Mouse (Mus musculus) spleen, adult 2 months (tissue): ENCODE measurements at regions not wholly inside any gene's neighbourhood (a gene's known extent, or its start where the extent isn't known, plus 50 kb on each side); places are given as distances from the start of the nearest gene placed in this dataset.

ENCODE experiments used
- DNase-seq, 2 experiments: peaks; one replicate each; pipeline versions ENCODE4 v3.0.0 to v3.0.0-alpha.2; 2012 to 2021; ENCODE audit warnings: low spot score in 2 of 2, low read depth in 1 of 2
- H3K27ac ChIP-seq: fragments of 200-500 bp; 2 replicates; pipeline ENCODE4 v1.5.1; 2012; ENCODE audit warnings: low read length, inconsistent platforms; ENCODE audit not compliant: insufficient read depth
- H3K27me3 ChIP-seq: fragments of 200-500 bp; 2 replicates; pipeline ENCODE4 v1.6.1; 2012; ENCODE audit warnings: mild to moderate bottlenecking, moderate library complexity, low read length, inconsistent platforms; ENCODE audit not compliant: control insufficient read depth, insufficient read depth
- H3K36me3 ChIP-seq: fragments of 200-500 bp; 2 replicates; pipeline ENCODE4 v1.6.1; 2012; ENCODE audit warnings: mild to moderate bottlenecking, low read length, inconsistent platforms; ENCODE audit not compliant: control insufficient read depth, insufficient read depth
- H3K4me1 ChIP-seq: fragments of 200-500 bp; 2 replicates; pipeline ENCODE4 v1.6.1; 2011; ENCODE audit warnings: inconsistent platforms; ENCODE audit not compliant: control insufficient read depth, insufficient read depth, insufficient read length
- H3K4me3 ChIP-seq: fragments of 200-500 bp; 2 replicates; pipeline ENCODE4 v1.5.1; 2011; ENCODE audit warnings: mild to moderate bottlenecking, inconsistent platforms; ENCODE audit not compliant: insufficient read depth, insufficient read length; ENCODE audit errors: extremely low read depth
- CTCF ChIP-seq: fragments of 200-500 bp; IDR thresholded peaks from 2 replicates; pipeline ENCODE4 v1.5.1; 2011; ENCODE audit warnings: mild to moderate bottlenecking, inconsistent platforms; ENCODE audit not compliant: insufficient read depth, insufficient read length, insufficient replicate concordance; ENCODE audit errors: extremely low read depth
- POLR2A ChIP-seq: fragments of 200-500 bp; IDR thresholded peaks from 2 replicates; pipeline ENCODE4 v1.6.1; 2011; ENCODE audit warnings: low read depth, low read length, inconsistent platforms
- WGBS: fragments of 180-500 bp; shearing (Covaris S2); methylation state at CpG from one replicate; pipeline ENCODE4 v1.1.7; 2018; 5-methylcytosine and 5-hydroxymethylcytosine counted together

GRCm38 (mm10) chr2:174868743-174869369, 108.4 kb downstream of the Edn3 start:
- 71% methylated on average over 8 of the region's 8 CpGs for WGBS
- TF ChIP-seq POLR2A (no peak), CTCF (no peak)
- H3K36me3 ChIP-seq: no peaks in the 10 kb centered on the region
- H3K4me1 ChIP-seq: peaks cover 18% of the 10 kb centered on the region
- no peaks in the 10 kb centered on the region for H3K27me3 ChIP-seq
- no peak for DNase-seq
- no peak overlapping the region for H3K4me3 ChIP-seq
- H3K27ac ChIP-seq: no peak overlapping the region

GRCm38 (mm10) chr2:174870284-174870683, 109.9 kb downstream of the Edn3 start:
- no peaks in the 10 kb centered on the region for H3K36me3 ChIP-seq
- WGBS: 84% methylated on average over 5 of the region's 5 CpGs
- H3K27ac ChIP-seq: peak overlapping the region; percentile 82; the same call in 1 of the 2 replicates
- peak in 1 of 2 experiments; percentile 34 for DNase-seq
- TF ChIP-seq CTCF (0 out of 2 replicates have a peak, but pooled peaks have one; percentile 13), POLR2A (no peak)
- H3K4me3 ChIP-seq: no peak overlapping the region
- no peaks in the 10 kb centered on the region for H3K27me3 ChIP-seq
- peaks cover 18% of the 10 kb centered on the region for H3K4me1 ChIP-seq

- Histone ChIP-seq H3K27ac (peak overlapping the region; percentile 93), H3K4me3 (no peak overlapping the region), H3K27me3 (no peaks in the 10 kb centered on the region), H3K4me1 (peaks cover 18% of the 10 kb centered on the region), H3K36me3 (no peaks in the 10 kb centered on the region)
- 29% methylated on average over 10 of the region's 10 CpGs for WGBS
- peak; percentile 78 to 85 for DNase-seq
- TF ChIP-seq POLR2A (no peak), CTCF (no peak)
Measured at GRCm38 (mm10) chr2:174871225-174871624, 110.8 kb downstream of the Edn3 start.

GRCm38 (mm10) chr2:174871844-174872243, 111.4 kb downstream of the Edn3 start:
- Histone ChIP-seq H3K4me1 (peaks cover 18% of the 10 kb centered on the region), H3K27ac (peak overlapping the region; percentile 93), H3K27me3 (no peaks in the 10 kb centered on the region), H3K36me3 (no peaks in the 10 kb centered on the region), H3K4me3 (no peak overlapping the region)
- TF ChIP-seq CTCF (no peak), POLR2A (no peak)
- DNase-seq: no peak
- WGBS: 61% methylated on average over 3 of the region's 3 CpGs

GRCm38 (mm10) chr2:174876886-174877285, 116.5 kb downstream of the Edn3 start:
- H3K27ac ChIP-seq: no peak overlapping the region
- no peak for DNase-seq
- no peak for TF ChIP-seq POLR2A
- no peak for TF ChIP-seq CTCF
- peaks cover 21% of the 10 kb centered on the region for H3K4me1 ChIP-seq
- 80% methylated on average over 5 of the region's 5 CpGs for WGBS
- H3K36me3 ChIP-seq: no peaks in the 10 kb centered on the region
- H3K27me3 ChIP-seq: no peaks in the 10 kb centered on the region
- no peak overlapping the region for H3K4me3 ChIP-seq

GRCm38 (mm10) chr2:174878979-174879378, 118.6 kb downstream of the Edn3 start:
- H3K36me3 ChIP-seq: no peaks in the 10 kb centered on the region
- TF ChIP-seq POLR2A (no peak), CTCF (no peak)
- H3K4me1 ChIP-seq: peaks cover 15% of the 10 kb centered on the region
- 86% methylated on average over 4 of the region's 4 CpGs for WGBS
- DNase-seq: no peak
- no peak overlapping the region for H3K27ac ChIP-seq
- H3K4me3 ChIP-seq: no peak overlapping the region
- no peaks in the 10 kb centered on the region for H3K27me3 ChIP-seq

- peak; percentile 74 to 78 for DNase-seq
- peaks cover 15% of the 10 kb centered on the region for H3K4me1 ChIP-seq
- H3K36me3 ChIP-seq: no peaks in the 10 kb centered on the region
- WGBS: 37% methylated on average over 13 of the region's 13 CpGs
- H3K27ac ChIP-seq: peak overlapping the region; percentile 81
- H3K27me3 ChIP-seq: no peaks in the 10 kb centered on the region
- TF ChIP-seq POLR2A (no peak), CTCF (no peak)
- H3K4me3 ChIP-seq: no peak overlapping the region
Measured at GRCm38 (mm10) chr2:174880659-174881058, 120.2 kb downstream of the Edn3 start.
